Mouse (Mus musculus) thymus, adult 2 months (tissue): ENCODE data around the gene Ren1.

ENCODE experiments used
- CTCF ChIP-seq: fragments of 200-500 bp; IDR thresholded peaks from 2 replicates; pipeline ENCODE4 v1.5.1; 2012; ENCODE audit warnings: mild to moderate bottlenecking, control low read depth, low read length, moderate library complexity, borderline replicate concordance; ENCODE audit not compliant: control insufficient read depth, poor library complexity, insufficient read depth; ENCODE audit errors: extremely low read depth
- POLR2A ChIP-seq: fragments of 200-500 bp; IDR thresholded peaks from 2 replicates; pipeline ENCODE4 v1.6.1; 2012; ENCODE audit warnings: mild to moderate bottlenecking, low read length, control low read depth, moderate library complexity; ENCODE audit not compliant: control insufficient read depth, poor library complexity, insufficient read depth; ENCODE audit errors: extremely low read depth

DNA sequence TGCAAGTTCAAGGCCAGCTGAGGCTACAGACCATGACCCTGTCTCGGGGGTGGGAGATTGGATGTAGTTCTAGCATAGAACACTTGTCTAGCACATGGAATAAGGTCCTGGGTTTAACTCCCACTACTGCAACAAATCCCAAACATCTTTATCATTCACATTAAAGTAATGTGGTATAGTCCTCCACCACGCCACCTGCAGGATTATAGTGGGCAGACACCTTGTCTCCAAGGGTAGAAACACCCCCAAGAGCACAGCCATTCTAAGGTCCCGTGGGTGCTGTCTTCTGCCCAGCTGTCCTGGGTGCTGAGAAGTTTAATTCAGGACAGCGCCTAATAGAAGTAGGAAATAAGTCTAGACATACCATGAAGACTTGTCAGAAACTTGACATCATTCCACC lies 33.7 kb upstream of the Ren1 start:
- no peak for TF ChIP-seq POLR2A
- no peak for TF ChIP-seq CTCF
